Mouse (Mus musculus): ENCODE measurements at regions not wholly inside any gene's neighbourhood (a gene's known extent, or its start where the extent isn't known, plus 50 kb on each side); places are given as distances from the start of the nearest gene placed in this dataset.

DNA sequence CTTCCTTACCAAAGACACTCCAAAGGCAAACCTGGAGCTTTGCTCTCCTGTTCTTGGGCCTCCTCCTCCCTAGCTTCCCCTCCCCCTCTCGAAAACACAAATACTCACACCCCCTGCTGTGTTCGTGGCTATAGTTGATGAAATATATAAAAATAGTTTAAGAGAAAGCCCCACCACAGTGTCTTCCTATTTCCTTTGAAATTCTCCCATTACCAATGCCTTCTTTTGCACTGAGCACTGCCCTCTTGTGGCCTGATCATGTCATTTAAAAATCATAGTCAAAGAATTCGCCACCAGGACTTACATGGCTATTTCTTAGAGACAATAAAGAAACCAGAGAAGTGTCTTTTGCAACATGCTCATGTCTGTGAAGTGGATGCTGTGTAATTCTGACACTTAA, 78.7 kb downstream of the Suds3 start:
- no peak for TF ChIP-seq GATA1 (IDR thresholded peaks at IDR 0.05; ENCODE audit: borderline replicate concordance, low read length)
- TF ChIP-seq FLI1 (IDR thresholded peaks at IDR 0.05; ENCODE audit: low read length) = no peak
